Mouse (Mus musculus): ENCODE data around the gene Nova2. TPM values are rescaled to one million over a fixed set of nuclear protein-coding genes. Genes with fewer than 3 reads are reported as not detected.
A peak's percentile ranks its signal among the peaks of the same experiment; 100 is the strongest.

Gene Nova2
- polyA plus RNA-seq, 1 experiment: 7.5 TPM

GRCm38 (mm10) chr7:18890848-18891247 is 34.8 kb upstream of the Nova2 start:
- Histone ChIP-seq H3K27me3 (ENCODE audit: control insufficient read depth, insufficient read depth, low read length, poor library complexity, severe bottlenecking) (no peaks in the 10 kb centered on the region), H3K9me3 (replicated peaks; ENCODE audit: control insufficient read depth, insufficient read depth, low read length, poor library complexity, severe bottlenecking) (no peaks in the 10 kb centered on the region), H3K36me3 (ENCODE audit: control insufficient read depth, insufficient read depth, low read length, poor library complexity, severe bottlenecking) (no peaks in the 10 kb centered on the region; the same call in 1 of the 2 replicates), H3K4me3 (ENCODE audit: low read depth, low read length) (no peak overlapping the region), H3K4me1 (ENCODE audit: control insufficient read depth, insufficient read depth, low read length) (peaks cover 5% of the 10 kb centered on the region), H3K27ac (ENCODE audit: insufficient read depth, low read length) (no peak overlapping the region), H3K9ac (ENCODE audit: low read depth, poor library complexity, severe bottlenecking) (no peak overlapping the region)
- TF ChIP-seq CTCF (IDR thresholded peaks at IDR 0.05; ENCODE audit: low read depth, low read length) (no peak), POLR2A (IDR thresholded peaks at IDR 0.05; ENCODE audit: insufficient read depth, low read length) (no peak), EP300 (IDR thresholded peaks at IDR 0.05; ENCODE audit: insufficient read depth, low read depth, low read length) (no peak)

GRCm38 (mm10) chr7:18891872-18892599 is 33.7 kb upstream of the Nova2 start:
- TF ChIP-seq POLR2A (IDR thresholded peaks at IDR 0.05; ENCODE audit: insufficient read depth, low read length): no peak
- TF ChIP-seq CTCF (IDR thresholded peaks at IDR 0.05; ENCODE audit: low read depth, low read length): peak; percentile 88
- 0 out of 2 replicates have a peak, but pooled peaks have one; percentile 14 for TF ChIP-seq EP300 (IDR thresholded peaks at IDR 0.05; ENCODE audit: insufficient read depth, low read depth, low read length)
- peak overlapping the region; percentile 58 for H3K4me3 ChIP-seq (ENCODE audit: low read depth, low read length)
- no peak overlapping the region for H3K27ac ChIP-seq (ENCODE audit: insufficient read depth, low read length)
- no peaks in the 10 kb centered on the region; the same call in 1 of the 2 replicates for H3K36me3 ChIP-seq (ENCODE audit: control insufficient read depth, insufficient read depth, low read length, poor library complexity, severe bottlenecking)
- H3K9me3 ChIP-seq (replicated peaks; ENCODE audit: control insufficient read depth, insufficient read depth, low read length, poor library complexity, severe bottlenecking): no peaks in the 10 kb centered on the region
- 0 out of 2 replicates have a peak overlapping the region, but pooled peaks have one; percentile 8 for H3K9ac ChIP-seq (ENCODE audit: low read depth, poor library complexity, severe bottlenecking)
- H3K4me1 ChIP-seq (ENCODE audit: control insufficient read depth, insufficient read depth, low read length): peaks cover 4% of the 10 kb centered on the region
- no peaks in the 10 kb centered on the region for H3K27me3 ChIP-seq (ENCODE audit: control insufficient read depth, insufficient read depth, low read length, poor library complexity, severe bottlenecking)

- Histone ChIP-seq H3K4me3 (ENCODE audit: low read depth, low read length) (peak overlapping the region; percentile 7; the same call in 1 of the 2 replicates), H3K9ac (ENCODE audit: low read depth, poor library complexity, severe bottlenecking) (no peak overlapping the region)
These were observed 32.7 kb upstream of the Nova2 start for GRCm38 (mm10) chr7:18893009-18893408.

GRCm38 (mm10) chr7:18893651-18894430 is 31.8 kb upstream of the Nova2 start:
- Histone ChIP-seq H3K4me1 (ENCODE audit: control insufficient read depth, insufficient read depth, low read length) (no peaks in the 10 kb centered on the region), H3K27ac (ENCODE audit: insufficient read depth, low read length) (no peak overlapping the region), H3K27me3 (ENCODE audit: control insufficient read depth, insufficient read depth, low read length, poor library complexity, severe bottlenecking) (no peaks in the 10 kb centered on the region), H3K9ac (ENCODE audit: low read depth, poor library complexity, severe bottlenecking) (peak overlapping the region; percentile 26), H3K36me3 (ENCODE audit: control insufficient read depth, insufficient read depth, low read length, poor library complexity, severe bottlenecking) (no peaks in the 10 kb centered on the region; the same call in 1 of the 2 replicates), H3K4me3 (ENCODE audit: low read depth, low read length) (peak overlapping the region; percentile 20), H3K9me3 (replicated peaks; ENCODE audit: control insufficient read depth, insufficient read depth, low read length, poor library complexity, severe bottlenecking) (no peaks in the 10 kb centered on the region)
- TF ChIP-seq CTCF (IDR thresholded peaks at IDR 0.05; ENCODE audit: low read depth, low read length) (no peak), EP300 (IDR thresholded peaks at IDR 0.05; ENCODE audit: insufficient read depth, low read depth, low read length) (no peak), POLR2A (IDR thresholded peaks at IDR 0.05; ENCODE audit: insufficient read depth, low read length) (no peak)

More at GRCm38 (mm10) chr7:18893009-18893408, 32.7 kb upstream of the Nova2 start:
- Histone ChIP-seq H3K36me3 (ENCODE audit: control insufficient read depth, insufficient read depth, low read length, poor library complexity, severe bottlenecking) (no peaks in the 10 kb centered on the region; the same call in 1 of the 2 replicates), H3K27me3 (ENCODE audit: control insufficient read depth, insufficient read depth, low read length, poor library complexity, severe bottlenecking) (no peaks in the 10 kb centered on the region), H3K4me1 (ENCODE audit: control insufficient read depth, insufficient read depth, low read length) (no peaks in the 10 kb centered on the region), H3K27ac (ENCODE audit: insufficient read depth, low read length) (no peak overlapping the region), H3K9me3 (replicated peaks; ENCODE audit: control insufficient read depth, insufficient read depth, low read length, poor library complexity, severe bottlenecking) (no peaks in the 10 kb centered on the region)
- TF ChIP-seq CTCF (IDR thresholded peaks at IDR 0.05; ENCODE audit: low read depth, low read length) (no peak), EP300 (IDR thresholded peaks at IDR 0.05; ENCODE audit: insufficient read depth, low read depth, low read length) (no peak), POLR2A (IDR thresholded peaks at IDR 0.05; ENCODE audit: insufficient read depth, low read length) (no peak)

GRCm38 (mm10) chr7:18896536-18896935 is 29.2 kb upstream of the Nova2 start:
- TF ChIP-seq EP300 (IDR thresholded peaks at IDR 0.05; ENCODE audit: insufficient read depth, low read depth, low read length) (no peak), CTCF (IDR thresholded peaks at IDR 0.05; ENCODE audit: low read depth, low read length) (peak; percentile 54), POLR2A (IDR thresholded peaks at IDR 0.05; ENCODE audit: insufficient read depth, low read length) (no peak)
- no peak overlapping the region for H3K9ac ChIP-seq (ENCODE audit: low read depth, poor library complexity, severe bottlenecking)
- H3K4me3 ChIP-seq (ENCODE audit: low read depth, low read length): no peak overlapping the region
- no peaks in the 10 kb centered on the region for H3K4me1 ChIP-seq (ENCODE audit: control insufficient read depth, insufficient read depth, low read length)
- no peaks in the 10 kb centered on the region for H3K27me3 ChIP-seq (ENCODE audit: control insufficient read depth, insufficient read depth, low read length, poor library complexity, severe bottlenecking)
- H3K27ac ChIP-seq (ENCODE audit: insufficient read depth, low read length): no peak overlapping the region
- H3K9me3 ChIP-seq (replicated peaks; ENCODE audit: control insufficient read depth, insufficient read depth, low read length, poor library complexity, severe bottlenecking): no peaks in the 10 kb centered on the region
- no peaks in the 10 kb centered on the region for H3K36me3 ChIP-seq (ENCODE audit: control insufficient read depth, insufficient read depth, low read length, poor library complexity, severe bottlenecking)
